Mouse (Mus musculus): ENCODE results near the gene Gm45808. TPM values are rescaled to one million over a fixed set of nuclear protein-coding genes. Genes with fewer than 3 reads are reported as not detected.
A peak's percentile ranks its signal among the peaks of the same experiment; 100 is the strongest.
"Not testable (repeated sequence)": the region's sequence is repeated elsewhere in the genome, so short reads cannot be mapped to it uniquely, and the experiment has no call there.

Gm45808 gene
- total RNA-seq, 1 experiment from 2014 or later, result not detected

GRCm38 (mm10) chr7:45480310-45480709 lies 6.3 kb downstream of the Gm45808 start:
- ATAC-seq (replicated peaks; ENCODE audit: insufficient number of reproducible peaks, low FRiP score, low TSS enrichment, poor library complexity, severe bottlenecking), result not testable (repeated sequence)

- no peak; the same call in 1 of the 2 replicates for ATAC-seq (replicated peaks; ENCODE audit: insufficient number of reproducible peaks, low FRiP score, low TSS enrichment, poor library complexity, severe bottlenecking)
Measured at GRCm38 (mm10) chr7:45478774-45479173, 7.8 kb downstream of the Gm45808 start.

GRCm38 (mm10) chr7:45477003-45477402 lies 9.6 kb downstream of the Gm45808 start:
- peak; percentile 63 for ATAC-seq (replicated peaks; ENCODE audit: insufficient number of reproducible peaks, low FRiP score, low TSS enrichment, poor library complexity, severe bottlenecking)

GRCm38 (mm10) chr7:45476453-45476852 lies 10.2 kb downstream of the Gm45808 start:
- ATAC-seq (replicated peaks; ENCODE audit: insufficient number of reproducible peaks, low FRiP score, low TSS enrichment, poor library complexity, severe bottlenecking), result no peak

GRCm38 (mm10) chr7:45475291-45475969 lies 11.2 kb downstream of the Gm45808 start:
- ATAC-seq (replicated peaks; ENCODE audit: insufficient number of reproducible peaks, low FRiP score, low TSS enrichment, poor library complexity, severe bottlenecking), result no peak

GRCm38 (mm10) chr7:45470869-45471268 lies 15.7 kb downstream of the Gm45808 start:
- 0 out of 2 replicates have a peak, but pooled peaks have one; percentile 45 for ATAC-seq (replicated peaks; ENCODE audit: insufficient number of reproducible peaks, low FRiP score, low TSS enrichment, poor library complexity, severe bottlenecking)

- no peak for ATAC-seq (replicated peaks; ENCODE audit: insufficient number of reproducible peaks, low FRiP score, low TSS enrichment, poor library complexity, severe bottlenecking)
Measured at GRCm38 (mm10) chr7:45467090-45467670, 19.4 kb downstream of the Gm45808 start.

GRCm38 (mm10) chr7:45466283-45467089 lies 20.1 kb downstream of the Gm45808 start, which contains the start of gene Bax:
TSS of gene Bax (minus strand) at chr7:45466898.
- peak; percentile 84 for ATAC-seq (replicated peaks; ENCODE audit: insufficient number of reproducible peaks, low FRiP score, low TSS enrichment, poor library complexity, severe bottlenecking)

GRCm38 (mm10) chr7:45465549-45465948 lies 21.1 kb downstream of the Gm45808 start:
- no peak for ATAC-seq (replicated peaks; ENCODE audit: insufficient number of reproducible peaks, low FRiP score, low TSS enrichment, poor library complexity, severe bottlenecking)

- no peak for ATAC-seq (replicated peaks; ENCODE audit: insufficient number of reproducible peaks, low FRiP score, low TSS enrichment, poor library complexity, severe bottlenecking)
Measured at GRCm38 (mm10) chr7:45465112-45465511, 21.5 kb downstream of the Gm45808 start.

GRCm38 (mm10) chr7:45463987-45464778 lies 22.4 kb downstream of the Gm45808 start:
- ATAC-seq (replicated peaks; ENCODE audit: insufficient number of reproducible peaks, low FRiP score, low TSS enrichment, poor library complexity, severe bottlenecking), result no peak

GRCm38 (mm10) chr7:45462868-45463267 lies 23.7 kb downstream of the Gm45808 start:
- not testable (repeated sequence) for ATAC-seq (replicated peaks; ENCODE audit: insufficient number of reproducible peaks, low FRiP score, low TSS enrichment, poor library complexity, severe bottlenecking)

- no peak for ATAC-seq (replicated peaks; ENCODE audit: insufficient number of reproducible peaks, low FRiP score, low TSS enrichment, poor library complexity, severe bottlenecking)
Measured at GRCm38 (mm10) chr7:45462325-45462724, 24.3 kb downstream of the Gm45808 start.

GRCm38 (mm10) chr7:45461781-45462180 lies 24.8 kb downstream of the Gm45808 start:
- ATAC-seq (replicated peaks; ENCODE audit: insufficient number of reproducible peaks, low FRiP score, low TSS enrichment, poor library complexity, severe bottlenecking), result no peak

- no peak for ATAC-seq (replicated peaks; ENCODE audit: insufficient number of reproducible peaks, low FRiP score, low TSS enrichment, poor library complexity, severe bottlenecking)
Measured at GRCm38 (mm10) chr7:45461326-45461725, 25.3 kb downstream of the Gm45808 start.

- peak; percentile 20; the same call in 1 of the 2 replicates for ATAC-seq (replicated peaks; ENCODE audit: insufficient number of reproducible peaks, low FRiP score, low TSS enrichment, poor library complexity, severe bottlenecking)
Measured at GRCm38 (mm10) chr7:45460860-45461314, 25.7 kb downstream of the Gm45808 start.

- no peak for ATAC-seq (replicated peaks; ENCODE audit: insufficient number of reproducible peaks, low FRiP score, low TSS enrichment, poor library complexity, severe bottlenecking)
Measured at GRCm38 (mm10) chr7:45460377-45460776, 26.2 kb downstream of the Gm45808 start.

- peak; percentile 80 for ATAC-seq (replicated peaks; ENCODE audit: insufficient number of reproducible peaks, low FRiP score, low TSS enrichment, poor library complexity, severe bottlenecking)
Measured at GRCm38 (mm10) chr7:45459564-45460140, 27.0 kb downstream of the Gm45808 start, which contains the start of gene Ftl1. TSS of gene Ftl1 (minus strand) at chr7:45459884.

Measured in monocyte, adult 5-6 weeks (primary cell).